Mouse (Mus musculus) myocyte (in vitro differentiated cells): Measurements from ENCODE around the gene Nudt21.

Experiments
- CEBPB ChIP-seq: IDR thresholded peaks from 2 replicates; pipeline ENCODE4 v1.6.1; 2011; ENCODE audit warnings: mild to moderate bottlenecking, moderate library complexity; ENCODE audit not compliant: poor library complexity, insufficient read depth, severe bottlenecking
- E2F4 ChIP-seq: IDR thresholded peaks from one replicate; pipeline ENCODE4 v1.6.1; 2011; ENCODE audit warnings: mild to moderate bottlenecking, control low read depth, moderate library complexity; ENCODE audit not compliant: insufficient read depth
- MAX ChIP-seq: IDR thresholded peaks from one replicate; pipeline ENCODE4 v1.6.1; 2011; ENCODE audit warnings: low read depth, mild to moderate bottlenecking, control low read depth
- MYOD1 ChIP-seq, 3 experiments: IDR thresholded peaks; one replicate each; pipeline ENCODE4 v1.6.1; 2011; ENCODE audit warnings: control low read depth in 2 of 3, low read depth in 2 of 3, mild to moderate bottlenecking in 2 of 3, moderate library complexity in 1 of 3; ENCODE audit not compliant: insufficient read length in 2 of 3, control insufficient read depth in 1 of 3
- MYOG ChIP-seq, 3 experiments: IDR thresholded peaks; one replicate each; pipeline ENCODE4 v1.6.1; 2011; ENCODE audit warnings: control low read depth in 2 of 3, low read depth in 2 of 3, mild to moderate bottlenecking in 2 of 3; ENCODE audit not compliant: insufficient read length in 2 of 3, control insufficient read depth in 1 of 3, insufficient read depth in 1 of 3
- POLR2A ChIP-seq: IDR thresholded peaks from one replicate; pipeline ENCODE4 v1.6.1; 2011; ENCODE audit warnings: low read depth, mild to moderate bottlenecking, control low read depth, moderate library complexity; ENCODE audit not compliant: insufficient read length
- POLR2AphosphoS2 ChIP-seq: IDR thresholded peaks from one replicate; pipeline ENCODE4 v1.6.1; 2011; ENCODE audit warnings: low read depth, control low read depth; ENCODE audit not compliant: insufficient read length
- SRF ChIP-seq: IDR thresholded peaks from one replicate; pipeline ENCODE4 v1.6.1; 2011; ENCODE audit warnings: low read depth; ENCODE audit not compliant: control insufficient read depth, insufficient read length
- TCF12 ChIP-seq: IDR thresholded peaks from one replicate; pipeline ENCODE4 v1.6.1; 2011; ENCODE audit warnings: mild to moderate bottlenecking, control low read depth; ENCODE audit not compliant: poor library complexity, insufficient read depth, severe bottlenecking
- USF1 ChIP-seq: IDR thresholded peaks from one replicate; pipeline ENCODE4 v1.6.1; 2011; ENCODE audit warnings: low read depth, mild to moderate bottlenecking, control low read depth, moderate library complexity

- TF ChIP-seq MYOD1 (IDR thresholded peaks at IDR 0.05; ENCODE audit: control insufficient read depth in 1 of 3, insufficient read length in 2 of 3, low read depth in 2 of 3) (no peak), USF1 (no peak), MAX (no peak), POLR2A (no peak), SRF (no peak), CEBPB (no peak), POLR2AphosphoS2 (no peak), MYOG (IDR thresholded peaks at IDR 0.05; ENCODE audit: control insufficient read depth in 1 of 3, insufficient read depth in 1 of 3, insufficient read length in 2 of 3, low read depth in 2 of 3) (no peak), E2F4 (no peak), TCF12 (no peak)
Observed at GRCm38 (mm10) chr8:93973831-93974375, 62.9 kb downstream of the Nudt21 start.
